Mouse (Mus musculus): ENCODE measurements around the gene Adamts18. TPM values are rescaled to one million over a fixed set of nuclear protein-coding genes. Genes with fewer than 3 reads are reported as not detected.

Adamts18 gene
- total RNA-seq, 2 experiments from 2014 or later, result not detected

- no peak for DNase-seq (ENCODE audit: low spot score in 2 of 2)
Measured at GRCm38 (mm10) chr8:113666714-113667432, 181.7 kb downstream of the Adamts18 start.

- DNase-seq (ENCODE audit: low spot score in 2 of 2), result no peak
Measured at GRCm38 (mm10) chr8:113665951-113666350, 182.6 kb downstream of the Adamts18 start.

GRCm38 (mm10) chr8:113665036-113665435 lies 183.5 kb downstream of the Adamts18 start:
- DNase-seq (ENCODE audit: low spot score in 2 of 2), result no peak

GRCm38 (mm10) chr8:113664544-113664943 lies 184.0 kb downstream of the Adamts18 start:
- peak; percentile 73 to 74 for DNase-seq (ENCODE audit: low spot score in 2 of 2)

GRCm38 (mm10) chr8:113660128-113660527 lies 188.4 kb downstream of the Adamts18 start:
- DNase-seq (ENCODE audit: low spot score in 2 of 2), result no peak

GRCm38 (mm10) chr8:113656681-113657298 lies 191.7 kb downstream of the Adamts18 start:
- DNase-seq (ENCODE audit: low spot score in 2 of 2), result no peak

- no peak for DNase-seq (ENCODE audit: low spot score in 2 of 2)
Measured at GRCm38 (mm10) chr8:113656154-113656553, 192.4 kb downstream of the Adamts18 start.

GRCm38 (mm10) chr8:113653151-113653550 lies 195.4 kb downstream of the Adamts18 start:
- DNase-seq (ENCODE audit: low spot score in 2 of 2), result no peak

GRCm38 (mm10) chr8:113652450-113652849 lies 196.1 kb downstream of the Adamts18 start:
- no peak for DNase-seq (ENCODE audit: low spot score in 2 of 2)

Other genes with a start within 250 kb of the Adamts18 start
- gene Mon1b, start 213.2 kb downstream of the Adamts18 start, total RNA-seq (2021), result 10 to 100 TPM; 15.7 to 19.3 TPM
- gene Syce1l, start 205.5 kb downstream of the Adamts18 start, total RNA-seq (2021), result not detected

All from adrenal gland, adult 18-20 months (tissue).